In genomic region chr8:121083093-121083935, GRCm38 (mm10) we compare ENCODE assay signal across 8 mouse cellular contexts. TPM values are rescaled to one million over a fixed set of nuclear protein-coding genes. Genes with fewer than 3 reads are reported as not detected.
DNase-seq lines count a peak whose midpoint lies in the region; ATAC-seq and TF ChIP-seq lines count a peak whose summit lies in the region.

No protein-coding gene starts in this region.

- no peak overlapping the region for H3K27ac ChIP-seq in cerebellum, adult 2 months (ENCODE audit: insufficient read depth, low read length)
- peak overlapping the region; percentile 91 for H3K27ac ChIP-seq in embryonic facial prominence, embryonic 12.5 days
- no peak overlapping the region for H3K27ac ChIP-seq in heart, embryonic 12.5 days (ENCODE audit: poor library complexity, severe bottlenecking)
- no peak overlapping the region for H3K27ac ChIP-seq in kidney, embryonic 16.5 days (ENCODE audit: low read length)

- no peaks in the 10 kb centered on the region for H3K9me3 ChIP-seq in embryonic facial prominence, embryonic 12.5 days
- H3K9me3 ChIP-seq in heart, embryonic 12.5 days (replicated peaks) = no peaks in the 10 kb centered on the region
- no peaks in the 10 kb centered on the region for H3K9me3 ChIP-seq in kidney, embryonic 16.5 days (ENCODE audit: low read length)

- TF ChIP-seq POLR2A in cerebellum, adult 2 months (IDR thresholded peaks at IDR 0.05; ENCODE audit: borderline replicate concordance, insufficient read depth, low read length) = no peak

- peak overlapping the region; percentile 34 for H3K4me3 ChIP-seq in cerebellum, adult 2 months (replicated peaks; ENCODE audit: insufficient read depth, low read depth, low read length)
- peak overlapping the region; percentile 53 for H3K4me3 ChIP-seq in embryonic facial prominence, embryonic 12.5 days
- H3K4me3 ChIP-seq in heart, embryonic 12.5 days = peak overlapping the region; percentile 62
- H3K4me3 ChIP-seq in kidney, embryonic 16.5 days (ENCODE audit: low read length) = peak overlapping the region; percentile 50

- H3K4me1 ChIP-seq in cerebellum, adult 2 months (ENCODE audit: control insufficient read depth, insufficient read depth, low read length) = no peaks in the 10 kb centered on the region
- peaks cover 34% of the 10 kb centered on the region for H3K4me1 ChIP-seq in embryonic facial prominence, embryonic 12.5 days
- H3K4me1 ChIP-seq in heart, embryonic 12.5 days (replicated peaks) = peaks cover 25% of the 10 kb centered on the region
- H3K4me1 ChIP-seq in kidney, embryonic 16.5 days (ENCODE audit: insufficient read depth, low read length) = peaks cover 27% of the 10 kb centered on the region

- peak overlapping the region; percentile 95 for H3K4me2 ChIP-seq in embryonic facial prominence, embryonic 12.5 days (replicated peaks)
- H3K4me2 ChIP-seq in heart, embryonic 12.5 days = peak overlapping the region; percentile 96
- peak overlapping the region; percentile 77 for H3K4me2 ChIP-seq in kidney, embryonic 16.5 days (replicated peaks; ENCODE audit: low read depth, low read length)

- peak overlapping the region; percentile 73 for H3K9ac ChIP-seq in embryonic facial prominence, embryonic 12.5 days
- peak overlapping the region; percentile 56 for H3K9ac ChIP-seq in heart, embryonic 12.5 days
- peak overlapping the region; percentile 10; the same call in 1 of the 2 replicates for H3K9ac ChIP-seq in kidney, embryonic 16.5 days (replicated peaks; ENCODE audit: low read length)

- H3K36me3 ChIP-seq in embryonic facial prominence, embryonic 12.5 days = no peaks in the 10 kb centered on the region
- no peaks in the 10 kb centered on the region for H3K36me3 ChIP-seq in heart, embryonic 12.5 days
- H3K36me3 ChIP-seq in kidney, embryonic 16.5 days (ENCODE audit: insufficient read depth, low read length) = no peaks in the 10 kb centered on the region

- DNase-seq in cerebellum, adult 2 months = no peak
- DNase-seq in cerebellum, postnatal 14 days = no peak
- DNase-seq in lung, postnatal 4 days = peak; percentile 87 to 93
- DNase-seq in testis, postnatal 14 days (ENCODE audit: low spot score) = peak; percentile 54
- no peak for DNase-seq in layer of hippocampus, postnatal 25 days (ENCODE audit: extremely low spot score in 1 of 2, low spot score in 1 of 2)

- WGBS in cerebellum, adult 2 months = under 1% methylated on average over 89 of the region's 89 CpGs
- 1% methylated on average over 89 of the region's 89 CpGs for WGBS in embryonic facial prominence, embryonic 12.5 days
- under 1% methylated on average over 89 of the region's 89 CpGs for WGBS in heart, embryonic 12.5 days
- under 1% methylated on average over 89 of the region's 89 CpGs for WGBS in kidney, embryonic 16.5 days

- H3K27me3 ChIP-seq in cerebellum, adult 2 months (ENCODE audit: control insufficient read depth, insufficient read depth, low read length) = peaks cover 10% of the 10 kb centered on the region; the same call in 1 of the 2 replicates
- peaks cover 85% of the 10 kb centered on the region for H3K27me3 ChIP-seq in embryonic facial prominence, embryonic 12.5 days
- peaks cover 96% of the 10 kb centered on the region for H3K27me3 ChIP-seq in heart, embryonic 12.5 days (replicated peaks)
- H3K27me3 ChIP-seq in kidney, embryonic 16.5 days (ENCODE audit: insufficient read depth, low read length) = peaks cover 100% of the 10 kb centered on the region

- ATAC-seq in embryonic facial prominence, embryonic 12.5 days (ENCODE audit: insufficient number of reproducible peaks, insufficient read depth, low FRiP score, low TSS enrichment) = peak; percentile 32; the same call in 1 of the 2 replicates
- ATAC-seq in heart, embryonic 12.5 days (ENCODE audit: insufficient number of reproducible peaks, low FRiP score) = peak; percentile 58
- peak; percentile 86 for ATAC-seq in kidney, embryonic 16.5 days (ENCODE audit: low FRiP score, low TSS enrichment)

- no peak for TF ChIP-seq CTCF in cerebellum, adult 2 months (IDR thresholded peaks at IDR 0.05; ENCODE audit: borderline replicate concordance, insufficient read depth, low read depth, low read length)

RNA-seq across cellular contexts. Expression of gene Foxf1, which starts 0.9 kb away (rescaled TPM):
- 1.2 and 1.7 TPM in 2 replicates for polyA plus RNA-seq in cerebellum, adult 2 months (2012; rRNA removed)
- 35.0 and 35.9 TPM in 2 replicates for polyA plus RNA-seq in embryonic facial prominence, embryonic 12.5 days (2016; fragmentation: Nextera tagmentation; extraction: Ambion mirVana)
- 0.68 and 3.7 TPM in 2 replicates for polyA plus RNA-seq in heart, embryonic 12.5 days (2016; fragmentation: Nextera tagmentation; extraction: Ambion mirVana)
- 1.5 and 4.6 TPM in 2 replicates for polyA plus RNA-seq in kidney, embryonic 16.5 days (2015; fragmentation: Nextera tagmentation; extraction: Ambion mirVana)
- 1 to 10 TPM in 1 of 2 experiments, under 1 TPM in 1; 0.87 to 1.0 TPM for total RNA-seq in layer of hippocampus, postnatal 25 days (2021)

RNA-seq across cellular contexts. Expression of gene Mthfsd, which starts 24.9 kb away (rescaled TPM):
- 119 and 126 TPM in 2 replicates for polyA plus RNA-seq in cerebellum, adult 2 months (2012; rRNA removed)
- 66.9 and 75.0 TPM in 2 replicates for polyA plus RNA-seq in embryonic facial prominence, embryonic 12.5 days (2016; fragmentation: Nextera tagmentation; extraction: Ambion mirVana)
- 45.2 and 45.8 TPM in 2 replicates for polyA plus RNA-seq in heart, embryonic 12.5 days (2016; fragmentation: Nextera tagmentation; extraction: Ambion mirVana)
- polyA plus RNA-seq in kidney, embryonic 16.5 days (2015; fragmentation: Nextera tagmentation; extraction: Ambion mirVana) = 75.7 and 81.1 TPM in 2 replicates
- 10 to 100 TPM; 35.4 to 40.4 TPM for total RNA-seq in layer of hippocampus, postnatal 25 days (2021)

RNA-seq across cellular contexts. Expression of gene Foxc2, which starts 32.7 kb away (rescaled TPM):
- polyA plus RNA-seq in cerebellum, adult 2 months (2012; rRNA removed) = 0.34 and 0.95 TPM in 2 replicates
- 26.8 and 29.8 TPM in 2 replicates for polyA plus RNA-seq in embryonic facial prominence, embryonic 12.5 days (2016; fragmentation: Nextera tagmentation; extraction: Ambion mirVana)
- 20.7 and 20.8 TPM in 2 replicates for polyA plus RNA-seq in heart, embryonic 12.5 days (2016; fragmentation: Nextera tagmentation; extraction: Ambion mirVana)
- polyA plus RNA-seq in kidney, embryonic 16.5 days (2015; fragmentation: Nextera tagmentation; extraction: Ambion mirVana) = 24.9 and 27.3 TPM in 2 replicates
- under 1 TPM; 0.66 to 0.82 TPM for total RNA-seq in layer of hippocampus, postnatal 25 days (2021)

RNA-seq across cellular contexts. Expression of gene Foxl1, which starts 44.4 kb away (rescaled TPM):
- 0.11 TPM in 1 of 2 replicates, not detected in the other for polyA plus RNA-seq in cerebellum, adult 2 months (2012; rRNA removed)
- polyA plus RNA-seq in embryonic facial prominence, embryonic 12.5 days (2016; fragmentation: Nextera tagmentation; extraction: Ambion mirVana) = 4.6 and 5.2 TPM in 2 replicates
- 0.78 and 1.2 TPM in 2 replicates for polyA plus RNA-seq in heart, embryonic 12.5 days (2016; fragmentation: Nextera tagmentation; extraction: Ambion mirVana)
- 6.5 and 6.7 TPM in 2 replicates for polyA plus RNA-seq in kidney, embryonic 16.5 days (2015; fragmentation: Nextera tagmentation; extraction: Ambion mirVana)
- total RNA-seq in layer of hippocampus, postnatal 25 days (2021) = not detected

Comparison
In these comparisons a context has a peak if more than half of its experiments do, and no peak if none do; other contexts are left out.
1. DNase-seq: peak in lung, postnatal 4 days (2 of 2) and testis, postnatal 14 days (single experiment); none in cerebellum, adult 2 months (0 of 2), cerebellum, postnatal 14 days (0 of 2) and layer of hippocampus, postnatal 25 days (0 of 2).
2. ATAC-seq: peak in every context shown above with its lines; median percentile 86 in kidney, embryonic 16.5 days; 58 in heart, embryonic 12.5 days; 32 in embryonic facial prominence, embryonic 12.5 days.
3. H3K9ac ChIP-seq: peak in every context shown above with its lines; median percentile 73 in embryonic facial prominence, embryonic 12.5 days; 56 in heart, embryonic 12.5 days; 10 in kidney, embryonic 16.5 days.
4. RNA of gene Foxc2, which starts 32.7 kb away (polyA plus RNA-seq): 24.9 to 27.3 TPM in kidney, embryonic 16.5 days, 26.8 to 29.8 TPM in embryonic facial prominence, embryonic 12.5 days and 20.7 to 20.8 TPM in heart, embryonic 12.5 days; 0.34 to 0.95 TPM in cerebellum, adult 2 months; every median in the first group is over 10 times any median in the second.
5. Peak in every context shown above with its lines, with median percentiles within 50 percentile points of each other: H3K4me3 ChIP-seq and H3K4me2 ChIP-seq.